Mouse (Mus musculus): ENCODE measurements around the gene Fam189a1. TPM values are rescaled to one million over a fixed set of nuclear protein-coding genes. Genes with fewer than 3 reads are reported as not detected.

Gene Fam189a1
- polyA plus RNA-seq, 1 experiment from 2014 or later: 0.46 TPM

- peak within 1 kb of the TSS; percentile 97 for H3K9ac ChIP-seq
- no peaks in the 10 kb centered on the region for H3K9me3 ChIP-seq (ENCODE audit: low read depth, low read length)
- no peaks in the 10 kb centered on the region for H3K27me3 ChIP-seq (ENCODE audit: insufficient read depth, low read length)
- H3K4me2 ChIP-seq: peak within 1 kb of the TSS; percentile 90
- H3K27ac ChIP-seq (ENCODE audit: low read depth): peak within 1 kb of the TSS; percentile 95
- DNase-seq (peak; percentile 99), ATAC-seq (ENCODE audit: insufficient read depth) (peak; percentile 95)
- H3K4me1 ChIP-seq (ENCODE audit: insufficient read depth): peaks cover 9% of the 10 kb centered on the region
- TF ChIP-seq CTCF (IDR thresholded peaks at IDR 0.05; ENCODE audit: low read depth): no peak
- 0% methylated on average over 57 of the region's 57 CpGs for WGBS
- H3K4me3 ChIP-seq (ENCODE audit: low read depth, low read length): peak within 1 kb of the TSS; percentile 84
- H3K36me3 ChIP-seq (ENCODE audit: insufficient read depth): peaks cover 9% of the 10 kb centered on the region; the same call in 1 of the 2 replicates
Observed at GRCm38 (mm10) chr7:64872743-64873241, 283.6 kb downstream of the Fam189a1 start, which contains the start of gene Nsmce3. TSS of gene Nsmce3 (minus strand) at chr7:64872997.

- Histone ChIP-seq H3K27ac (ENCODE audit: low read depth) (peak overlapping the region; percentile 95), H3K9ac (peak overlapping the region; percentile 97), H3K27me3 (ENCODE audit: insufficient read depth, low read length) (no peaks in the 10 kb centered on the region), H3K4me3 (ENCODE audit: low read depth, low read length) (peak overlapping the region; percentile 84), H3K4me2 (peak overlapping the region; percentile 90), H3K9me3 (ENCODE audit: low read depth, low read length) (no peaks in the 10 kb centered on the region), H3K36me3 (ENCODE audit: insufficient read depth) (peaks cover 9% of the 10 kb centered on the region; the same call in 1 of the 2 replicates), H3K4me1 (ENCODE audit: insufficient read depth) (peaks cover 9% of the 10 kb centered on the region)
- no peak for TF ChIP-seq CTCF (IDR thresholded peaks at IDR 0.05; ENCODE audit: low read depth)
- DNase-seq: peak; percentile 3
- whole genome bisulfite sequencing: 1% methylated on average over 33 of the region's 33 CpGs
- ATAC-seq (ENCODE audit: insufficient read depth): peak; percentile 70
Observed at GRCm38 (mm10) chr7:64871987-64872742, 284.2 kb downstream of the Fam189a1 start.

- 72% methylated on average over 6 of the region's 6 CpGs for WGBS
- Histone ChIP-seq H3K27me3 (ENCODE audit: insufficient read depth, low read length) (no peaks in the 10 kb centered on the region), H3K4me2 (no peak overlapping the region; the same call in 1 of the 2 replicates), H3K9me3 (ENCODE audit: low read depth, low read length) (no peaks in the 10 kb centered on the region), H3K4me3 (ENCODE audit: low read depth, low read length) (no peak overlapping the region), H3K27ac (ENCODE audit: low read depth) (no peak overlapping the region), H3K36me3 (ENCODE audit: insufficient read depth) (peaks cover 9% of the 10 kb centered on the region; the same call in 1 of the 2 replicates), H3K4me1 (ENCODE audit: insufficient read depth) (peaks cover 9% of the 10 kb centered on the region), H3K9ac (no peak overlapping the region)
- ATAC-seq (ENCODE audit: insufficient read depth) (no peak), DNase-seq (no peak)
- no peak for TF ChIP-seq CTCF (IDR thresholded peaks at IDR 0.05; ENCODE audit: low read depth)
Observed at GRCm38 (mm10) chr7:64869549-64870065, 286.8 kb downstream of the Fam189a1 start.

- TF ChIP-seq CTCF (IDR thresholded peaks at IDR 0.05; ENCODE audit: low read depth): no peak
- H3K9ac ChIP-seq: no peak overlapping the region
- H3K4me3 ChIP-seq (ENCODE audit: low read depth, low read length): no peak overlapping the region
- no peaks in the 10 kb centered on the region for H3K27me3 ChIP-seq (ENCODE audit: insufficient read depth, low read length)
- 75% methylated on average over 3 of the region's 3 CpGs for WGBS
- no peaks in the 10 kb centered on the region for H3K4me1 ChIP-seq (ENCODE audit: insufficient read depth)
- H3K4me2 ChIP-seq: no peak overlapping the region
- no peak overlapping the region for H3K27ac ChIP-seq (ENCODE audit: low read depth)
- ATAC-seq (ENCODE audit: insufficient read depth) (no peak), DNase-seq (no peak)
- H3K36me3 ChIP-seq (ENCODE audit: insufficient read depth): no peaks in the 10 kb centered on the region
- H3K9me3 ChIP-seq (ENCODE audit: low read depth, low read length): no peaks in the 10 kb centered on the region
Observed at GRCm38 (mm10) chr7:64863538-64863937, 292.8 kb downstream of the Fam189a1 start.

GRCm38 (mm10) chr7:64862978-64863377 lies 293.4 kb downstream of the Fam189a1 start:
- H3K9ac ChIP-seq: no peak overlapping the region
- 76% methylated on average over 3 of the region's 3 CpGs for WGBS
- no peaks in the 10 kb centered on the region for H3K9me3 ChIP-seq (ENCODE audit: low read depth, low read length)
- H3K4me3 ChIP-seq (ENCODE audit: low read depth, low read length): no peak overlapping the region
- DNase-seq: no peak
- TF ChIP-seq CTCF (IDR thresholded peaks at IDR 0.05; ENCODE audit: low read depth): no peak
- H3K27me3 ChIP-seq (ENCODE audit: insufficient read depth, low read length): no peaks in the 10 kb centered on the region
- no peak for ATAC-seq (ENCODE audit: insufficient read depth)
- no peaks in the 10 kb centered on the region for H3K36me3 ChIP-seq (ENCODE audit: insufficient read depth)
- no peak overlapping the region for H3K4me2 ChIP-seq
- H3K4me1 ChIP-seq (ENCODE audit: insufficient read depth): no peaks in the 10 kb centered on the region
- no peak overlapping the region for H3K27ac ChIP-seq (ENCODE audit: low read depth)

- H3K27me3 ChIP-seq (ENCODE audit: insufficient read depth, low read length): no peaks in the 10 kb centered on the region
- no peaks in the 10 kb centered on the region for H3K4me1 ChIP-seq (ENCODE audit: insufficient read depth)
- no peak overlapping the region for H3K27ac ChIP-seq (ENCODE audit: low read depth)
- no peaks in the 10 kb centered on the region for H3K36me3 ChIP-seq (ENCODE audit: insufficient read depth)
- WGBS: 75% methylated on average over 12 of the region's 12 CpGs
- H3K9me3 ChIP-seq (ENCODE audit: low read depth, low read length): no peaks in the 10 kb centered on the region
- H3K9ac ChIP-seq: no peak overlapping the region
- no peak overlapping the region for H3K4me2 ChIP-seq
- no peak overlapping the region for H3K4me3 ChIP-seq (ENCODE audit: low read depth, low read length)
- no peak for ATAC-seq (ENCODE audit: insufficient read depth)
- DNase-seq: no peak
- no peak for TF ChIP-seq CTCF (IDR thresholded peaks at IDR 0.05; ENCODE audit: low read depth)
Observed at GRCm38 (mm10) chr7:64856526-64857082, 299.8 kb downstream of the Fam189a1 start.

GRCm38 (mm10) chr7:64855976-64856375 lies 300.4 kb downstream of the Fam189a1 start:
- H3K27me3 ChIP-seq (ENCODE audit: insufficient read depth, low read length): no peaks in the 10 kb centered on the region
- H3K4me3 ChIP-seq (ENCODE audit: low read depth, low read length): no peak overlapping the region
- H3K4me2 ChIP-seq: no peak overlapping the region
- no peaks in the 10 kb centered on the region for H3K36me3 ChIP-seq (ENCODE audit: insufficient read depth)
- no peak overlapping the region for H3K9ac ChIP-seq
- no peaks in the 10 kb centered on the region for H3K9me3 ChIP-seq (ENCODE audit: low read depth, low read length)
- H3K4me1 ChIP-seq (ENCODE audit: insufficient read depth): no peaks in the 10 kb centered on the region
- ATAC-seq (ENCODE audit: insufficient read depth): no peak
- no peak for DNase-seq
- 65% methylated on average over 15 of the region's 15 CpGs for WGBS
- TF ChIP-seq CTCF (IDR thresholded peaks at IDR 0.05; ENCODE audit: low read depth): no peak
- H3K27ac ChIP-seq (ENCODE audit: low read depth): no peak overlapping the region

Data from lung, embryonic 14.5 days (tissue).